Mouse (Mus musculus): ENCODE data around the gene Zbtb21. TPM values are rescaled to one million over a fixed set of nuclear protein-coding genes. Genes with fewer than 3 reads are reported as not detected.
"Not testable (repeated sequence)": the region's sequence is repeated elsewhere in the genome, so short reads cannot be mapped to it uniquely, and the experiment has no call there.

The Zbtb21 gene
- polyA plus RNA-seq, 1 experiment, result 19.1 TPM

DNA sequence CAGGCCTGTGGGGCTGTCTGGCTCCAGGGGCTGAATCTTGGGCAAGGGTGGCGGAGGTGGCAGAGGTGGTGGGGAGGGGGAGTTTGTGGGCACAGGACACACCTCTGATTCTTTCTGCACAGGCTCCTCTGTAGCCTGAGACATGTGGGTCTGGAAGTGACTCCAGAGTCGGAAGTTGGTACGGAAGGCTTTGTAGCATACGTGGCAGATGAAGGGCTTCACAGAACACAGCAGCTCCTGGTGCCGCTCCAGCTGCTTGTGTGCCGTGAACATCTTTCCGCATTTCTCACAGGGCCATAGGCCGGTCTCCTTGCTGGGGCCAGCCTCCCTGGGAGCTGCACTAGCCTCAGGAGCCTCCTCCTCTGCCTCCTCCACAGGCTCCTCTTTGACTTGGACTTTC is 12.4 kb downstream of the Zbtb21 start:
- Histone ChIP-seq H3K4me3 (ENCODE audit: control insufficient read depth, insufficient read depth, low read length) (no peak overlapping the region), H3K4me1 (replicated peaks; ENCODE audit: control insufficient read depth, insufficient read depth, low read length) (no peaks in the 10 kb centered on the region), H3K27ac (ENCODE audit: control insufficient read depth, insufficient read depth, low read length) (no peak overlapping the region), H3K36me3 (ENCODE audit: control insufficient read depth, insufficient read depth, low read length) (peaks cover 21% of the 10 kb centered on the region), H3K27me3 (ENCODE audit: control insufficient read depth, insufficient read depth, low read length) (no peaks in the 10 kb centered on the region)
- no peak for DNase-seq
- TF ChIP-seq CTCF (IDR thresholded peaks at IDR 0.05; ENCODE audit: borderline replicate concordance, control insufficient read depth, extremely low read depth, insufficient read depth, low read length, poor library complexity), result no peak
- no peak for TF ChIP-seq POLR2A (IDR thresholded peaks at IDR 0.05; ENCODE audit: control insufficient read depth, extremely low read depth, insufficient read depth, low read length, poor library complexity)
- 98% methylated on average over 8 of the region's 8 CpGs for WGBS

DNA sequence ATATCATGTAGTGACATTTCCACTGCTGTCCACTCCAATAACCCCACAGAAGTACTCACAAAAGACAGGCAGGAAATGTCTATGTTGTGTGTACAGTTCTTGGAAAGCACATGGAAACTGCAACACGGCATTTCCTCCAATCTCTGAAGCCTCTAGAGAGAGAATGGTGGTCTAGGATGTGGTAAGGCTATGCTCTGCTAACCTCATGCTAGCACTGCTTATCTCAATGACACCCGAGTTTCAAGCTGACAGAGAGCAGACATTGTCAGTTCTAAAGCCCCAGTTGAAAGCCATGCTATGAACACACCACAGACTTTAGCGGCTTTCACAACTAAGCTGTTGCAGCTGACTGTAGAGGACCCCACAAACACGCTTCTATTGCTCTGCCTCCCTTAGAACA is 13.6 kb downstream of the Zbtb21 start:
- TF ChIP-seq POLR2A (IDR thresholded peaks at IDR 0.05; ENCODE audit: control insufficient read depth, extremely low read depth, insufficient read depth, low read length, poor library complexity), result no peak
- TF ChIP-seq CTCF (IDR thresholded peaks at IDR 0.05; ENCODE audit: borderline replicate concordance, control insufficient read depth, extremely low read depth, insufficient read depth, low read length, poor library complexity), result no peak
- Histone ChIP-seq H3K36me3 (ENCODE audit: control insufficient read depth, insufficient read depth, low read length) (peaks cover 21% of the 10 kb centered on the region), H3K27ac (ENCODE audit: control insufficient read depth, insufficient read depth, low read length) (no peak overlapping the region), H3K27me3 (ENCODE audit: control insufficient read depth, insufficient read depth, low read length) (no peaks in the 10 kb centered on the region), H3K4me3 (ENCODE audit: control insufficient read depth, insufficient read depth, low read length) (no peak overlapping the region), H3K4me1 (replicated peaks; ENCODE audit: control insufficient read depth, insufficient read depth, low read length) (no peaks in the 10 kb centered on the region)
- no peak for DNase-seq
- 59% methylated on average over 4 of the region's 4 CpGs for WGBS

DNA sequence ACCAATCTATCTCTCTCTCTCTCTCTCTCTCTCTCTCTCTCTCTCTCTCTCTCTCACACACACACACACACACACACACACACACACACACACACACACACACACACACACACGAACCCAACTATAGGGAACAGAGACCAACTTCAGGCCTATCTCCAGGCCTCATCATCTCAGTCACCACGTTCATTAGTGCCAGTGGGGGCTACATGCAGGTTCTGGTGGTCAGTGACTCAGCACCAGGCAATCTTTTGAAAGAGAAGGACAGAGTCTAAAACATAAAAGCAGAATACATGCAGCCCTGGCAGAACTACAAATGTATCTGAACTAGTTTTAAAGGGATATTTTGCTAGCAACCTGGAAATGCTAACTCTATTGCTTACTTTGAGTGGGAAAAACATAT is 15.4 kb downstream of the Zbtb21 start:
- not testable (repeated sequence) for H3K4me1 ChIP-seq (replicated peaks; ENCODE audit: control insufficient read depth, insufficient read depth, low read length); DNase-seq; H3K27ac ChIP-seq (ENCODE audit: control insufficient read depth, insufficient read depth, low read length); H3K27me3 ChIP-seq (ENCODE audit: control insufficient read depth, insufficient read depth, low read length); H3K4me3 ChIP-seq (ENCODE audit: control insufficient read depth, insufficient read depth, low read length)
- H3K36me3 ChIP-seq (ENCODE audit: control insufficient read depth, insufficient read depth, low read length), result peaks cover 11% of the 10 kb centered on the region
- WGBS, result 37% methylated on average over 2 of the region's 2 CpGs

DNA sequence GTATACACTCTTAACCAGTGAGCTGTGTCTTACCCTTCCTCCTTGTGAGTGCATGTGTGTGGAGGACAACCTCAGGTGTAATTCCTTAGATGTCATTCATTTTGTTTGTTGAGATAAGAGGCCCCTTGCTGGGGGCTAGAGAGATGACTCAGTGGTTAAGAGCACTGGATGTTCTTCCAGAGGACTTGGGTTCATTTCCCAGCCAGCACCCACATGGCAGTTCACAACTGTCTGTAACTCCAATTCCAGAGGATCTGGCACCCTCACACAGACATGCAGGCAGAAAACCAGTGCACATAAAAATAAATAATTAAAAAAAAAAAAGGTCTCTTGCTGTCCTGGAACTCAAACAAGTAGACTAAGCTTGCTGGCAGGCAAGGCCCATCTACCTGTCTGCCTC is 20.6 kb downstream of the Zbtb21 start:
- Histone ChIP-seq H3K4me3 (ENCODE audit: control insufficient read depth, insufficient read depth, low read length) (no peak overlapping the region), H3K36me3 (ENCODE audit: control insufficient read depth, insufficient read depth, low read length) (no peaks in the 10 kb centered on the region), H3K4me1 (replicated peaks; ENCODE audit: control insufficient read depth, insufficient read depth, low read length) (no peaks in the 10 kb centered on the region), H3K27me3 (ENCODE audit: control insufficient read depth, insufficient read depth, low read length) (no peaks in the 10 kb centered on the region), H3K27ac (ENCODE audit: control insufficient read depth, insufficient read depth, low read length) (no peak overlapping the region)
- no peak for DNase-seq
- TF ChIP-seq CTCF (IDR thresholded peaks at IDR 0.05; ENCODE audit: borderline replicate concordance, control insufficient read depth, extremely low read depth, insufficient read depth, low read length, poor library complexity), result no peak
- TF ChIP-seq POLR2A (IDR thresholded peaks at IDR 0.05; ENCODE audit: control insufficient read depth, extremely low read depth, insufficient read depth, low read length, poor library complexity), result no peak

DNA sequence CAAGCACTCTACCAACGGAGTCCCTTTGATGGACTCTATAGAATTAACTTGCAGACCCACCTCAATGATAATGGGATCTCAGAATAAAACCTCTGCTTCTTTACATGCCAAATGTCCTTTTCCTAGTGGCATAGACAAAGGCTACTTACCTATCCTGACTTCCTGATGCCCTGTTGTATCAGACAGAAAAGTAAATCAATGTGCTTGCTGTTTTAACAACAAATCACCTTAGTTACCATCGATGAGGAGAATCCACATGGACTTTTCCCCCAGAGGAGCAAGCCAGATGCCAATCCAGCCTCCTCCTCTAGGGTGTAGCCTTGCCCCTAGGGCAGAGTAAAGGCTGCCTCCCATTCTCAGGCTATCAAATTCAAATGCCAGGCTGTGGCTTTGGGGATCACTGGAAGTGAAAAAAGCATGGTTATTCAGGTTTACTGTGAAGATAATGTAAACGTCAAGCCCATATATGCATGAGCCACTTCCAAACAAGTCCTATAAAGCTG is 21.9 kb downstream of the Zbtb21 start:
- Histone ChIP-seq H3K27ac (ENCODE audit: control insufficient read depth, insufficient read depth, low read length) (no peak overlapping the region), H3K36me3 (ENCODE audit: control insufficient read depth, insufficient read depth, low read length) (no peaks in the 10 kb centered on the region), H3K27me3 (ENCODE audit: control insufficient read depth, insufficient read depth, low read length) (no peaks in the 10 kb centered on the region), H3K4me3 (ENCODE audit: control insufficient read depth, insufficient read depth, low read length) (no peak overlapping the region), H3K4me1 (replicated peaks; ENCODE audit: control insufficient read depth, insufficient read depth, low read length) (no peaks in the 10 kb centered on the region)
- no peak for DNase-seq
- WGBS, result 95% methylated on average over 3 of the region's 3 CpGs
- TF ChIP-seq POLR2A (IDR thresholded peaks at IDR 0.05; ENCODE audit: control insufficient read depth, extremely low read depth, insufficient read depth, low read length, poor library complexity) (no peak), CTCF (IDR thresholded peaks at IDR 0.05; ENCODE audit: borderline replicate concordance, control insufficient read depth, extremely low read depth, insufficient read depth, low read length, poor library complexity) (no peak)

DNA sequence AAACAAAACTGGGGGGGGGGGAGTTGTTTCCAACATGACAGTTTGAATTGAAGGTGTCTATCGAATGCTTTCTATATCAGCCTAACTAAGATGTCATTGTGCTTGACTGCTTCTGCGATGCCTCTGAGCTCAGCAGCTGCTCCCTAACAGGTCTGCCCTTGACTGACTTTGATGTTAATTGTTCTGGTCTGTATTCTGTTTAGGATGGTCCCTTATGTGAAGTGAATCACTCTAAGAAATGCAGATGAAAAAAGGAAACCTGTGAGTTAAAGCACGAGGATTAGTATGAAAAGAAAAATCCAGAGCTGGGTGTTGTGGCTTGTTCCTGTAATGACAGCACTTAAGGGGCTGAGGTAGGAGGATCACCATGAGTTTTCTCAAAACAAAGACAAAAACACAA is 26.6 kb downstream of the Zbtb21 start:
- H3K27me3 ChIP-seq (ENCODE audit: control insufficient read depth, insufficient read depth, low read length), result no peaks in the 10 kb centered on the region
- no peaks in the 10 kb centered on the region for H3K4me1 ChIP-seq (replicated peaks; ENCODE audit: control insufficient read depth, insufficient read depth, low read length)
- no peak overlapping the region for H3K4me3 ChIP-seq (ENCODE audit: control insufficient read depth, insufficient read depth, low read length)
- DNase-seq, result no peak
- no peak overlapping the region for H3K27ac ChIP-seq (ENCODE audit: control insufficient read depth, insufficient read depth, low read length)
- H3K36me3 ChIP-seq (ENCODE audit: control insufficient read depth, insufficient read depth, low read length), result no peaks in the 10 kb centered on the region
- TF ChIP-seq POLR2A (IDR thresholded peaks at IDR 0.05; ENCODE audit: control insufficient read depth, extremely low read depth, insufficient read depth, low read length, poor library complexity) (no peak), CTCF (IDR thresholded peaks at IDR 0.05; ENCODE audit: borderline replicate concordance, control insufficient read depth, extremely low read depth, insufficient read depth, low read length, poor library complexity) (no peak)
- 96% methylated on average over 3 of the region's 3 CpGs for WGBS

- Histone ChIP-seq H3K27me3 (ENCODE audit: control insufficient read depth, insufficient read depth, low read length) (no peaks in the 10 kb centered on the region), H3K4me3 (ENCODE audit: control insufficient read depth, insufficient read depth, low read length) (no peak overlapping the region), H3K36me3 (ENCODE audit: control insufficient read depth, insufficient read depth, low read length) (no peaks in the 10 kb centered on the region), H3K4me1 (replicated peaks; ENCODE audit: control insufficient read depth, insufficient read depth, low read length) (no peaks in the 10 kb centered on the region), H3K27ac (ENCODE audit: control insufficient read depth, insufficient read depth, low read length) (no peak overlapping the region)
- DNase-seq, result no peak
- TF ChIP-seq POLR2A (IDR thresholded peaks at IDR 0.05; ENCODE audit: control insufficient read depth, extremely low read depth, insufficient read depth, low read length, poor library complexity), result no peak
Measured at GRCm38 (mm10) chr16:97930231-97930630, 32.2 kb downstream of the Zbtb21 start.
